Mouse (Mus musculus) forebrain, embryonic 14.5 days (tissue): ENCODE results near the gene Cops7a. TPM values are rescaled to one million over a fixed set of nuclear protein-coding genes. Genes with fewer than 3 reads are reported as not detected.

ENCODE experiments used
- ATAC-seq: fragments of 200-750 bp; cut with Nextera tagmentation; 2 replicates; pipeline ENCODE4 v1.8.0; 2017; ENCODE audit warnings: mild to moderate bottlenecking, moderate library complexity
- DNase-seq: peaks from one replicate; pipeline ENCODE4 v3.0.0-alpha.2; 2015; ENCODE audit warnings: low spot score
- H3K27ac ChIP-seq: fragments of 300-500 bp; sonication (generic); 2 replicates; pipeline ENCODE4 v1.5.1; 2014; ENCODE audit warnings: low read depth, mild to moderate bottlenecking, control low read depth, low read length, moderate library complexity
- H3K27me3 ChIP-seq: fragments of 300-500 bp; sonication (generic); replicated peaks from 2 replicates; pipeline ENCODE4 v1.6.1; 2014; ENCODE audit warnings: low read length, control low read depth, mixed read lengths; ENCODE audit not compliant: control insufficient read depth, insufficient read depth
- H3K36me3 ChIP-seq: fragments of 300-500 bp; sonication (generic); 2 replicates; pipeline ENCODE4 v1.6.1; 2014; ENCODE audit warnings: low read length, control low read depth; ENCODE audit not compliant: control insufficient read depth, insufficient read depth
- H3K4me1 ChIP-seq: fragments of 300-500 bp; sonication (generic); 2 replicates; pipeline ENCODE4 v1.6.1; 2014; ENCODE audit warnings: antibody characterized with exemption, low read length, control low read depth; ENCODE audit not compliant: control insufficient read depth, insufficient read depth
- H3K4me2 ChIP-seq: fragments of 300-500 bp; sonication (generic); 2 replicates; pipeline ENCODE4 v1.6.1; 2014; ENCODE audit warnings: mild to moderate bottlenecking, control low read depth, low read length
- H3K4me3 ChIP-seq: fragments of 300-500 bp; sonication (generic); 2 replicates; pipeline ENCODE4 v1.5.1; 2014; ENCODE audit warnings: low read depth, low read length, control low read depth
- H3K9ac ChIP-seq: fragments of 300-500 bp; sonication (generic); 2 replicates; pipeline ENCODE4 v1.6.1; 2014; ENCODE audit warnings: mild to moderate bottlenecking, low read length, control low read depth, moderate library complexity
- H3K9me3 ChIP-seq: fragments of 300-500 bp; sonication (generic); replicated peaks from 2 replicates; pipeline ENCODE4 v1.6.1; 2016; ENCODE audit warnings: low read length, control low read depth, mixed read lengths; ENCODE audit not compliant: control insufficient read depth
- WGBS: fragments of 180-500 bp; shearing (Covaris S2); extraction: QIAGEN DNeasy Blood & Tissue Kit; methylation state at CpG from one replicate; pipeline ENCODE4 v1.1.7; 2014; 5-methylcytosine and 5-hydroxymethylcytosine counted together
- polyA plus RNA-seq: library from polyadenylated mRNA; unstranded; fragments of >200 nt; fragmentation: Nextera tagmentation; extraction: Ambion mirVana; gene quantifications from 2 replicates; pipeline ENCODE4 v1.2.1, GENCODE M21; 2014

The Cops7a gene
- 96.5 and 105 TPM in 2 replicates for polyA plus RNA-seq

- peak; percentile 96 for DNase-seq
- Histone ChIP-seq H3K27ac (peak within 1 kb of the TSS; percentile 91), H3K27me3 (no peaks in the 10 kb centered on the region), H3K4me3 (peak within 1 kb of the TSS; percentile 87), H3K36me3 (peaks cover 20% of the 10 kb centered on the region), H3K4me2 (peak within 1 kb of the TSS; percentile 96), H3K9me3 (no peaks in the 10 kb centered on the region), H3K9ac (peak within 1 kb of the TSS; percentile 93), H3K4me1 (peaks cover 10% of the 10 kb centered on the region)
- WGBS: under 1% methylated on average over 66 of the region's 68 CpGs
- peak; percentile 96 for ATAC-seq
Measured at GRCm38 (mm10) chr6:124965088-124965719, at the start of gene Cops7a. Cops7a (minus strand) TSS chr6:124965538.

DNA sequence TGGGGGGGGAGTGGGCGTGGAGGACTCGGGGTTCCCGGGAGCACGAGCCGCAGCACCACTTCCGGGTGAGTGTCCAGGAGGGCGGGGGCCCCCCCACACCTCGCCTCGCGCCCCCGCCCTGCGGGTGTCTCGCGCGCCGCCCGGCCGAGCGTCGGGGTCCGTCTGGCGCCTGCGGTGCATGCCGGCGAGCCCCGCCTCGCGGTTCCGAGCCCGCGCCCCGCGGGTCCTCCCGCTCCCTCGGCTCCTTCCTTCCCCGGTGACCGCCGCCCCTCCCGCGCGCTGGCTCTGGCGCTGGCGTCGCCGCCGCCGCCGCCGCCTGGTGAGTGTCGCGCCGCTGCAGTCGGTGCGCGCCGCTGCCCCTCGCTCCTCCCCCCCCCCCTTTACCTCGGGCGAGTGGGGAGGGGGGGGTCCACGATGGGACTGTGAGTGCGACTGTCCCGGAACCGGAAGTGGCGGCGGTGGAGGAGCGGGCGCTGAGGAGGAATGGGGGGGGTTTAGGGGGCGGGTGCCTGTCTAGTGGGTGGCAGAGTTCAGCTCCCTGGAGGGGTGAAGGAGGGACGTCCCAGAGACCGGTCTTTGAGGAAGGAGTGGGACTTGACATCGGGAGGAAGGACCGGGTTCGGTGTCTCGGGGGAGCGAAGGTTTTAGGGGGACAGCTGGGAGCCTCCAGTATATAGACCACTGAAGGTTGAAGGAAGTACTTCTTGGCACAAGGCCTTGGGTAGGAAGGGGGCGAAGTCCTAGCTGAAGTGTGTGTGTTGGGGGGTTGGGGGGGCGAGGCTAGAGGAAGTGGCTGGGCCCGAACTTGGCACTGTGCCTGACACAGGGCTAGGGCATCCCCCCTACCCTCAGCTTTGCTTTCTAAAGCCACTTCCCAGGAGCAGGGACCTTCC is 44.1 kb upstream of the Cops7a start:
- H3K27me3 ChIP-seq: no peaks in the 10 kb centered on the region
- DNase-seq (peak; percentile 92), ATAC-seq (peak; percentile 80)
- peak overlapping the region; percentile 78 for H3K4me3 ChIP-seq
- peak overlapping the region; percentile 98 for H3K27ac ChIP-seq
- under 1% methylated on average over 50 of the region's 78 CpGs for WGBS
- no peaks in the 10 kb centered on the region for H3K9me3 ChIP-seq
- peaks cover 21% of the 10 kb centered on the region for H3K4me1 ChIP-seq
- peak overlapping the region; percentile 87 for H3K9ac ChIP-seq
- H3K36me3 ChIP-seq: peaks cover 27% of the 10 kb centered on the region
- peak overlapping the region; percentile 87 for H3K4me2 ChIP-seq

- H3K4me2 ChIP-seq: peak within 1 kb of the TSS; percentile 87
- WGBS: no CpG with 5 or more reads among the region's 3 CpGs
- peaks cover 26% of the 10 kb centered on the region for H3K36me3 ChIP-seq
- no peak for ATAC-seq
- no peak for DNase-seq
- H3K27ac ChIP-seq: peak within 1 kb of the TSS; percentile 98
- peak within 1 kb of the TSS; percentile 87 for H3K9ac ChIP-seq
- peak within 1 kb of the TSS; percentile 78 for H3K4me3 ChIP-seq
- H3K9me3 ChIP-seq: no peaks in the 10 kb centered on the region
- peaks cover 21% of the 10 kb centered on the region for H3K4me1 ChIP-seq
- H3K27me3 ChIP-seq: no peaks in the 10 kb centered on the region
Measured at GRCm38 (mm10) chr6:125009129-125009180, 43.6 kb upstream of the Cops7a start, which contains the start of gene Zfp384. Zfp384 (plus strand) TSS chr6:125009145.

DNA sequence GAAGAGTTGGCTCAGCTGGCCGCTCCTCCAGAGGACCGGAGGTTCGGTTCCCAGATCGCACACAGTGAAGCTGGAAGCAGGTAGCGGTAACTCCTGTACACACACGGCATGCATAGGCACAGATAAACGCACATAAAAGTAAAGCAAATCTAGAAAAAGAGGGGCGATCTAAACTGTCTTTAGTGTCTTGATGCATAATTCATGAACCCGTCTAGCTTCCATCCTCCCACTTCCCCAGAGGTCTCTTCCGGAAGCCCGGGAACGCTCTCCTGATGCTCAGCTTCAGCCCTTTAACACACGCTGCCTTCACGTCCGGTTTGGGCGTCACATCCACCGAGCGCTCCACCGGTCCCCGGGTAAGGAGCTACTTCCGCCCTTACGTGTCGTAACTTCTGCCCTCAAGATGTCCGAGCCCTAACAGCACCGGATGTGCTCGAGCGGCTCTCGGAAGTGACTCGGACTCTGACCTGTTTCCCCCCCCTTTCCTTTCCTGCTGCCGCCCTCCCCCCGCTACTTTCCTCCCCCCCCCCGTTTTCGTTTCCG is 43.3 kb upstream of the Cops7a start:
- WGBS: under 1% methylated on average over 33 of the region's 34 CpGs
- H3K4me2 ChIP-seq: peak overlapping the region; percentile 87
- peak overlapping the region; percentile 87 for H3K9ac ChIP-seq
- H3K27ac ChIP-seq: peak overlapping the region; percentile 98
- peaks cover 21% of the 10 kb centered on the region for H3K4me1 ChIP-seq
- H3K4me3 ChIP-seq: peak overlapping the region; percentile 78
- peak; percentile 98 for ATAC-seq
- H3K27me3 ChIP-seq: no peaks in the 10 kb centered on the region
- peaks cover 24% of the 10 kb centered on the region for H3K36me3 ChIP-seq
- H3K9me3 ChIP-seq: no peaks in the 10 kb centered on the region
- DNase-seq: peak; percentile 99

DNA sequence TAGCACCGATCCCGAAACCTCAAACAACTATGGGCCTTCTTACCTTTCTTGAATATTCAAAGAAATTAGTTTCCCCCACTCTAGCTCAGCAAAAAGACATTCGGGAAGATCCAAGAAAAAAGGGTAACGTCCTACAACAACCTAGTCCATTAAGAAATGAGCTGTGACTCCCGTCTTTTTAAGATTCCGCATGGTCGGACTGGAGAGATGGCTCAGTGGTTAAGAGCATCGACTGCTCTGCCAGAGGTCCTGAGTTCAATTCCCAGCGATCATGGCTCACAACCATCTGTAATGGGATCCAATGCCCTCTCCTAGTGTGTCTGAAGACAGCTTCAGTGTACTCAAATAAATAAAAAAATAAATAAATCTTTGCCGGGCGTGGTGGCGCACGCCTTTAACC is 42.7 kb upstream of the Cops7a start:
- no peak for DNase-seq
- H3K4me1 ChIP-seq: peaks cover 21% of the 10 kb centered on the region
- H3K4me2 ChIP-seq: peak overlapping the region; percentile 58
- H3K27me3 ChIP-seq: no peaks in the 10 kb centered on the region
- H3K9me3 ChIP-seq: no peaks in the 10 kb centered on the region
- H3K9ac ChIP-seq: peak overlapping the region; percentile 87
- H3K4me3 ChIP-seq: peak overlapping the region; percentile 78
- no peak for ATAC-seq
- H3K36me3 ChIP-seq: peaks cover 20% of the 10 kb centered on the region
- 47% methylated on average over 13 of the region's 13 CpGs for WGBS
- peak overlapping the region; percentile 98 for H3K27ac ChIP-seq

DNA sequence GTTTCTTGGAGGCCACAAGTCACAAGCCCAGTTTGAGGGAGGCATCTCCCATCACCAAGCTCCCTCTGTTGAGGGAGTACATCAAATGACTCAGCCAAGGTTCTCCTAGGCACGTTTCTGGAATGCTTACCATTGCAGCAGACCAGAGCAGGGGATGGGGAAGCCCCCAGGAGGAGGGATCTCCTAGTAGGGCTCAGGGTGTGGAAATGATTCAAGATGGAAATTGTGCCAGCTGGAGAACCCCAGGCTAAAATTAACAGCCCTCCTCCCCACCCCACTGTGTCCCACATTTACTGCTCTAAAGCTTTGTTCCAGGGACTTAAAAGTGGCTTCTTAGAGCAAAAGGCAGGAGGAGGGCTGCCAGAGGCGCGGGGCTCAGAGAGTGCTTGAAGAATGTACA is 39.7 kb upstream of the Cops7a start:
- ATAC-seq: no peak
- no peak overlapping the region for H3K4me3 ChIP-seq
- no peak overlapping the region for H3K4me2 ChIP-seq
- H3K27me3 ChIP-seq: peaks cover 3% of the 10 kb centered on the region; the same call in 1 of the 2 replicates
- H3K9me3 ChIP-seq: no peaks in the 10 kb centered on the region
- no peak overlapping the region for H3K27ac ChIP-seq
- no peak overlapping the region for H3K9ac ChIP-seq
- DNase-seq: no peak
- peaks cover 10% of the 10 kb centered on the region for H3K4me1 ChIP-seq
- H3K36me3 ChIP-seq: no peaks in the 10 kb centered on the region
- 40% methylated on average over 3 of the region's 3 CpGs for WGBS

GRCm38 (mm10) chr6:125003706-125004105 is 38.4 kb upstream of the Cops7a start:
- Histone ChIP-seq H3K4me2 (no peak overlapping the region), H3K4me3 (no peak overlapping the region), H3K27me3 (peaks cover 13% of the 10 kb centered on the region), H3K9ac (no peak overlapping the region), H3K9me3 (no peaks in the 10 kb centered on the region), H3K36me3 (no peaks in the 10 kb centered on the region), H3K4me1 (peaks cover 6% of the 10 kb centered on the region; the same call in 1 of the 2 replicates), H3K27ac (no peak overlapping the region)
- DNase-seq (no peak), ATAC-seq (no peak)
- 55% methylated on average over 3 of the region's 3 CpGs for WGBS

DNA sequence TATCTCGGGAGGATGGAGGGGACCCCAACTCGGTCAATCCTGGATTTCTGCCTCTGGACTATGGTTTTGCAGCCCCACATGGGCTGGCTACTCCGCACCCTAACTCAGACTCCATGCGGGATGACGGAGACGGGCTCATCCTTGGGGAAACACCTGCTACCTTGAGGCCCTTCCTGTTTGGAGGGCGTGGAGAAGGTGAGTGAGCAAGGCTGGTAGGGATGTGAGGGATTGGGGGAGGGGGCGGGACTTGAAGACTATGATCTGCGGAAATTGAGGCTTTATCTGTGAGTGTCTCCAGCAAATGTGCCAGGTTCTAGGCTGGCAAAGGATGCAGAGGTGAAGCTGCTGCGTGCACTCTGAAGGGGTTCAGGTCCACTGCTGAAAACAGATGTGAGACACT is 34.2 kb upstream of the Cops7a start:
- DNase-seq (no peak), ATAC-seq (no peak)
- Histone ChIP-seq H3K9ac (no peak overlapping the region), H3K36me3 (no peaks in the 10 kb centered on the region), H3K4me1 (peaks cover 5% of the 10 kb centered on the region), H3K9me3 (no peaks in the 10 kb centered on the region), H3K4me2 (no peak overlapping the region), H3K4me3 (no peak overlapping the region), H3K27me3 (peaks cover 26% of the 10 kb centered on the region), H3K27ac (no peak overlapping the region)
- 38% methylated on average over 10 of the region's 10 CpGs for WGBS

DNA sequence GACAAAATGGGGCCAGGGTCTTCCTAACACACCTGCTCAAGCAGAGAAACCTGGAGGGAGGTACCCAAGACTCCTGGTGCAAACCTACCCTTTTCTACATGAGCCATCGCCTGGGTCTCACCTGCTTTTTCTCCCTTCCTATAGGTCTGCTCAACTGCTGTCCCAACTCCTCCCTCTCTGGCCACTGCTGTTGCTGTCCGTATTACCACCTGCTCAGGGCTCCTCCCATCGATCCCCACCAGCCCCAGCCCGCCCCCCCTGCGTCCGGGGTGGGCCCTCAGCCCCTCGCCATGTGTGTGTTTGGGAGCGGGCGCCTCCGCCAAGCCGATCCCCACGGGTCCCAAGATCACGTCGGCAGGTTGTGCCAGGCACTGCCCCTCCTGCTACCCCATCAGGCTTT is 33.8 kb upstream of the Cops7a start:
- no peak overlapping the region for H3K4me3 ChIP-seq
- no peak overlapping the region for H3K4me2 ChIP-seq
- peaks cover 5% of the 10 kb centered on the region for H3K4me1 ChIP-seq
- no peak for ATAC-seq
- no peaks in the 10 kb centered on the region for H3K9me3 ChIP-seq
- no peaks in the 10 kb centered on the region for H3K36me3 ChIP-seq
- 37% methylated on average over 14 of the region's 14 CpGs for WGBS
- H3K9ac ChIP-seq: no peak overlapping the region
- peaks cover 28% of the 10 kb centered on the region for H3K27me3 ChIP-seq
- no peak overlapping the region for H3K27ac ChIP-seq
- DNase-seq: no peak
